Mouse (Mus musculus) lung, adult 2 months (tissue): ENCODE measurements at regions not wholly inside any gene's neighbourhood (a gene's known extent, or its start where the extent isn't known, plus 50 kb on each side); places are given as distances from the start of the nearest gene placed in this dataset.

ENCODE experiments used
- DNase-seq: peaks from one replicate; pipeline ENCODE4 v3.0.0; 2022
- H3K4me1 ChIP-seq: fragments of 200-500 bp; 2 replicates; pipeline ENCODE4 v1.6.1; 2011; ENCODE audit warnings: low read length; ENCODE audit not compliant: control insufficient read depth, insufficient read depth
- H3K4me3 ChIP-seq: fragments of 200-500 bp; replicated peaks from 2 replicates; pipeline ENCODE3; 2011; ENCODE audit warnings: low read depth, mild to moderate bottlenecking, control low read depth, low read length; ENCODE audit errors: extremely low read depth
- CTCF ChIP-seq: fragments of 200-500 bp; IDR thresholded peaks from 2 replicates; pipeline ENCODE4 v1.5.1; 2011; ENCODE audit warnings: mild to moderate bottlenecking, low read length, control low read depth; ENCODE audit not compliant: insufficient read depth
- POLR2A ChIP-seq: fragments of 200-500 bp; IDR thresholded peaks from 2 replicates; pipeline ENCODE4 v1.6.1; 2011; ENCODE audit warnings: low read depth, mild to moderate bottlenecking, control low read depth, low read length, borderline replicate concordance; ENCODE audit errors: extremely low read depth
- WGBS: fragments of 180-500 bp; shearing (Covaris S2); methylation state at CpG from one replicate; pipeline ENCODE4 v1.1.7; 2018; 5-methylcytosine and 5-hydroxymethylcytosine counted together

GRCm38 (mm10) chr11:8209041-8209440, 455.3 kb downstream of the Tns3 start:
- no peak overlapping the region for H3K4me3 ChIP-seq
- no peak for TF ChIP-seq POLR2A
- TF ChIP-seq CTCF = no peak
- H3K4me1 ChIP-seq = peaks cover 2% of the 10 kb centered on the region
- WGBS = 63% methylated on average over 2 of the region's 2 CpGs
- DNase-seq = no peak

GRCm38 (mm10) chr11:8199293-8199692, 465.0 kb downstream of the Tns3 start:
- peak overlapping the region; percentile 36 for H3K4me3 ChIP-seq
- WGBS = 37% methylated on average over 8 of the region's 8 CpGs
- no peak for DNase-seq

More at GRCm38 (mm10) chr11:8199293-8199692, 465.0 kb downstream of the Tns3 start:
- H3K4me1 ChIP-seq = no peaks in the 10 kb centered on the region
- TF ChIP-seq POLR2A = no peak
- TF ChIP-seq CTCF = no peak
